Mouse (Mus musculus) brown adipose tissue, adult 24 weeks (tissue): ENCODE data around the gene Thtpa. TPM values are rescaled to one million over a fixed set of nuclear protein-coding genes. Genes with fewer than 3 reads are reported as not detected.

Experiments used
- H3K27ac ChIP-seq: fragments of 200-500 bp; replicated peaks from 2 replicates; pipeline ENCODE4 v1.5.1; 2012; ENCODE audit warnings: low read depth, mild to moderate bottlenecking, low read length
- H3K4me1 ChIP-seq: fragments of 200-500 bp; 2 replicates; pipeline ENCODE4 v1.6.1; 2012; ENCODE audit warnings: low read length, mixed read lengths; ENCODE audit not compliant: control insufficient read depth, insufficient read depth, insufficient read length
- H3K4me3 ChIP-seq: fragments of 200-500 bp; 2 replicates; pipeline ENCODE4 v1.5.1; 2012; ENCODE audit warnings: low read depth, mild to moderate bottlenecking, low read length, moderate library complexity; ENCODE audit not compliant: insufficient read depth
- polyA plus RNA-seq: library from polyadenylated mRNA; stranded (reverse); fragments of >200 nt; gene quantifications from 2 replicates; pipeline ENCODE4 v1.2.4, GENCODE M21; 2012; ENCODE audit not compliant: missing spikeins, insufficient read depth, insufficient read length

The Thtpa gene
- polyA plus RNA-seq, 1 experiment: 15.6 TPM

DNA sequence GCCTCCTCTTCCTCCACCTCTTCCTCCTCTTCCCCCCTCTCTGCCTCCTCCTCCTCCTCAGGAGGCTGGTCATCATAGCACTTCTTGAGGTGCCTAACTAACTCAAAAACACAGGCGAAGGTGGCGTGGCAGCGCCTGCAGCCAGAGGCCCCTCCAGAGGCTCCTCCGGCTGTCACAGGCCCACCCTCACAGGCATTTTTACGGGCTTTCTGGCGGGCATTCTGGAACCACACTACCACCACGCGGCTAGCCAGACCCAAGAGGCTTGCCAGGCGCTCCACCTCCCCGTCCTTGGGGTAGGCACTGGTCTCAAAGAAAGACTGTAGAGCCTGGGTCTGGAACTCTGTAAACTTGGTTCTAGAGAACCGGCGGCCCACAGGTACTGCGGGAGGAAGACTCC lies 29.2 kb upstream of the Thtpa start:
- no peak overlapping the region for H3K27ac ChIP-seq
- no peak overlapping the region for H3K4me3 ChIP-seq
- H3K4me1 ChIP-seq: no peaks in the 10 kb centered on the region

DNA sequence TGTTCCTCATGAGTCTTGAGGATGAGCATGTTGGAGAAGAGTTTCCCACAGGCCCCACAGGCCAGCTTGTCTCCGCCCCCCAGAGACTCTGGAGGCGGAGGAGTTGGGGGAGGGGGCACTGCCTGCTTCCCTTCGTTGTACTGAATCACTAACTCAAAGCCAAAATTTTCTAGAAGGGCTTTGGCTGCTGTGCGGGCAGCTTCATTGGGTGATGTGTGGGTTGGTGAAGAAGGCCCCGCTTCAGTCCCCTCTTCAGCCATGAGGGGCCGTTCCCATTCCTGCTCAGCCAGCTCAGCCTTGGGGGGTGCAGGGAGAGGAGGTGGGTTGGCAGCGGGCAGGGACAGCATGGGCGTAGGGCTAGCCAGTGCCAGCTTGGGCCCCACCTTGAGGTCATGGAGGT lies 28.5 kb upstream of the Thtpa start:
- no peak overlapping the region for H3K4me3 ChIP-seq
- no peaks in the 10 kb centered on the region for H3K4me1 ChIP-seq
- H3K27ac ChIP-seq: no peak overlapping the region

DNA sequence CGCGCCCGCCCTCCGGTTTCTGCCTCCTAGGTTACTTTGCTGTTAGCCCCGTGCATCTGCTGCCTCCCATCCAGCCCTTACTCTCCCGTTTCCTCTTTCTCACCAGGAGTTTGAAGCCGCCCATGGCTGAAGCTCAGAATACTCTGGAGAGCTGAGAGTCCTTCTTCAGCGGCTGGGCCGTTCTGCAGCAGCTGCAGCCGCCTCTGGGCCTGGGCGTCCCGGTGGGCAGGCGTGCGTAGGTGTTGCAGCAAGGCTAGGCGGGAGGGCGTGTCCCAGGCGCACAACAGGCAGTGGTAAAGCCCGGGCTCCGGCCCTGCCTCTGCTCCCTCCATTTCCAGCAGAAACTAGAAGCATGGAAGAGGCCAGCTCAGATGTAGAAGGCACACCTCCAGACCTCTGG lies 22.8 kb upstream of the Thtpa start:
- Histone ChIP-seq H3K27ac (no peak overlapping the region), H3K4me1 (no peaks in the 10 kb centered on the region), H3K4me3 (no peak overlapping the region)

DNA sequence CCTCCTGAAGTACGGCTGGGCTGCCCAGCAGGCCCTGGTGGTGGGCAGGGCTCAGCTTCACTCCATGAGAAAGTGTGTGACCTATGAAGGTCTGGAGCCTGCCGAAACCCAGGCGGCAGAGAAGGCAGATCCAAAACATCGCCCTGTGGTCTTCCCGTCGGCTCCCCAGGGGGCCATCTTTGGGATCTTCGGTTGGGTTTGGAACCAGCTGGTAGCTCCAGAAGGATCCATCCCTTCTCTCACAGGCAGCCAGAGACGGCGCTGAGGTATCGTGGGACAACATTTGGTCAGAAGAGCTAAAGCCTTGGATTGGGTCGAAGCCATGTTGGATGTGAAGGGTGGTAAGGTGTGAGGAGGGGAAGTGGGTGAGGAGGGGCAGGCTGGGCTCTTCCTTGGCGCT lies 20.2 kb upstream of the Thtpa start:
- Histone ChIP-seq H3K4me3 (no peak overlapping the region), H3K4me1 (no peaks in the 10 kb centered on the region), H3K27ac (no peak overlapping the region)

DNA sequence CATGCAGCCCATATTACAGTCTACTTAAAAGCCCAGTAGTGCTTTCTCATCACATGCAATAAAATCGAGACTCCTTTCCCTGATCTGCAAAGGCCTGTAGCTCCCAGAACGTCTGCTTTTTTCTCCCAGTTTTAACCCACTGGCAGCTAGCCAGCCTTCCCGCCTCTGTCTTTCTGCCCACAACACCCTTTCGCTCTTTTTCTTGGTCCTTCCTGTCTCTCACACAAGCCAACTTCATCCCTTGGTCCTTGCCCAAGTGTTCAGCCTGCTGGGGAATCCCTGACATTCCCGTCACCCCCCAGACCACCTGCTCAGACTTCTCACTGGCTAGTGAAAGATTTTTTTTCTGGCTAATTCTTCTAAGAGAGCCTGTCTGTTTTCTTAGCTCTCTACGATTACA lies 18.4 kb upstream of the Thtpa start:
- H3K4me3 ChIP-seq: no peak overlapping the region
- H3K4me1 ChIP-seq: no peaks in the 10 kb centered on the region
- H3K27ac ChIP-seq: no peak overlapping the region

DNA sequence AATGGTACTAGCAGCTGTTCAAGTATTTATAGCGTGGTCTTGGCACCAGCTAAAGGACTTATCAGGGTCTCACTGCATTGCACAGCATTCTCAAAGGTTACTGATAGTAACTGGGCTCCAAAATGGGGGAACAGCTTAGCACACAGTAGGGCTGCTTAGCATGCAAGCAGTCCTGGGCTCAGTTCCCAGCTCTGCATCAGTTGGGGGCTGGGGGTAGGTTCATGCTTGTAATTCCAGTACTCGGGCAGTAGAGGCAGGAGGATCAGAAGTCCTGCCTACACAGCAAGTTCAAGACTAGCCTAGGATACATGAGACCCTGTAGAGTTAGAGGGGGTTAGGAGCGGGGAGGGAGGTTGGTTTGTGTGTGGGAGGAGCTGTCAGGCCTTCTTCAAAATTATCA lies 17.6 kb upstream of the Thtpa start:
- Histone ChIP-seq H3K4me1 (no peaks in the 10 kb centered on the region), H3K27ac (no peak overlapping the region), H3K4me3 (no peak overlapping the region)

DNA sequence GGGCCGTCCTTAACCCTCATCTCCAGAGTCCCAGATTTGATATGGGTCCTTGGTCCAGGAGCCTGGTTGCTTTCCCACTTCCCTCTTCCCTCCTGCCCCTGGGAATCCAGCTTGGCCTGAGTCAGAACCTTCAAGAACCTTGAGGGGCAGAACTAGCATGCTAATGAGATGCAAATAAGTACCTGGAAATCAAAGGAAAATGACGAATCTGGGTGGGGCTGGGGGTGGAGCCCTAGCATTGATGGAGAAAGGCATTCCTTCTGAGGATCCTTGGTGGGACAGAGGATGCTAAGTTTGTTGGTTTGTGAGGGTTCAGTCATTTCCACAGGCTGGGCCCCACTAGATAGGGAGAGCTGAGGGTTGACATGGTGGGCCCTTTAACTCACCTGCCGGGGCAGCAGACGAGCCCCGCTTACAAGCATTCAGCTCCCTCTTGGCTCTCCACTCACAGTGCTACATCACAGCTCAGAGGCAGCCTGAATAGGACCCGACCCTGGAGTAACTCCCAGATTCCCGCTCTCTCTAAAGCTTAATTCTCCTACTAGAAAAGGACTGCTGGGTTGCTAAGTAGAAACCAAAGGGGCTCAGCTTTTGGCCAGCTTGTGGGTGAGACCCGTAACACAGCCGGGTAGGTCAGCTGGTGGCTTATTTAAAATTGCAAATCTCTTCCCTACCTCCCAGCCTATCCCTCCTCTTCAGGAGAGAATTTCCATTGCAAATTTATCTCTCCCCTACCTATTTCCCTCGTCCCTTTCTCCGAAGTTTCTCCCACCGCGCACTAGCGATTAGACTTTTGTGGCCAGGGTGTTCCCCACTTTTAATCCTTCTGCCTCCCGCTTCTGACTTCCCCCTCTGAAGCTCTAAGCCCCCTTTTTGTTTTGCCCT lies 16.9 kb upstream of the Thtpa start:
- no peak overlapping the region for H3K4me3 ChIP-seq
- no peaks in the 10 kb centered on the region for H3K4me1 ChIP-seq
- no peak overlapping the region for H3K27ac ChIP-seq

DNA sequence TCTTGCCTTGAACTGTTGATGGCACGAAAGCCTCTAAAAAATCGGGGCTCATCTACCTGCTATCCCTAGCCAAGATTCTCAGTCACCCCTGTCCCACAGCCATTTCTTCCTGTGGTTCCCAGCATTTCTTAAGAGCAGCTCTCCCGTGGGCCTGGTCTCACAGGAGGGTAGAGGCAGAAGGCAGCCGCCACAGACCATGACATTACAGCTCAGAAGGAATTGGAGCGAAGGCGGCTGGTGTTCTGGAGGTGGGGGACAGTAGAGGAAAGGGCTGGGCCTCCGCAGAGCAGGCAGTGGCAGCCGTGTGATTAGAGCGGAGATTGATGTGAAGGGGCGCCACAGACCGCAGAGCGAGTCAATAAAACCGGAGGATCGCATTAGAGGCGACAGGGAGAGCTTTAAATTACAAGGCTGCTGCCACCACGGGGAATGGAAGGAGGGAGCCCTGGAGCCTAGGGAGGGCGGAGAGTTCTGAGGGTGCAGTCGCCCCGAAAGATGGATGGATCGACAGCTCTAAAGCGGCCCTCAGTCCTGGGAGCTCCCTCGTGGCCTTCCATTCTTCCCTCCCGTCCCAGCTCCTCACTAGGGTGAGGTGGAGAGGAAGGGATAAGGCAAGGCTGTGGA lies 16.1 kb upstream of the Thtpa start:
- no peak overlapping the region for H3K27ac ChIP-seq
- H3K4me1 ChIP-seq: no peaks in the 10 kb centered on the region
- H3K4me3 ChIP-seq: peak overlapping the region; percentile 22

DNA sequence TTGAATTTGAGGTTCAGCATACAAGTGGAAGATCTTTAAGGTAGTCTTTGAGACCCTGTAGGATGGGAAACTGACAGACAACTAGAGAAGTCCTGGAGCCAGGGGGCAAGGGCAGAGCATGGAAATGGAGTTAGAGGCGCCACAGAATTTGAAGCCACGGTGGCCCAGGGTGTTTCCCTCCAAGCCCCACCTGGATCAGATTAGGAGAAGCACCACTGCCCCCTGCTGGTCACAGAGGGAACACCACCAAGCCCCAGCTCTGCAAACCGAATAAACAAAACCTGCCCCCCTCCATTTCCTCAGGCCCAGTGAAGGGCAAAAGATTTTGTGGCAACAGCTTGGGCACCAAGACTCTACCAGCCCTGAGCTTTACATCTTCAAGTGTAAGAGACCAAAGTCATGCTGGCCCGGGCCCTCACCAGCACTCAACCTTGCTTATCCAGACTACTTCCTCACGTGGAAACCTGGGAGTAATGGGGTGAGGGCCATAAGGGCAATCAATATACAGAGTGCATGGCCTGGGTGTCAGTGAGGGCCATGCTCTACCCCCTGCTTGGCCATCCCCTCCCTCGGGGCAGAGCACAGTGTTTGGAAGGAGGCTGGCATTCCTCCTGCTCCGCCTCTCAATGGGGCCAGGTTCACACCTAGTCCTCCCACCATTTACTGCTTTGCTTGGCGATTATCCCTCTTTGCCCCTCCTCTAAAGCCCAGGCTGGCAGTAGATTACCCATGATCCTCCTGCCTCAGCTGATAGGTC lies 15.2 kb upstream of the Thtpa start:
- Histone ChIP-seq H3K27ac (no peak overlapping the region), H3K4me1 (no peaks in the 10 kb centered on the region), H3K4me3 (no peak overlapping the region)

DNA sequence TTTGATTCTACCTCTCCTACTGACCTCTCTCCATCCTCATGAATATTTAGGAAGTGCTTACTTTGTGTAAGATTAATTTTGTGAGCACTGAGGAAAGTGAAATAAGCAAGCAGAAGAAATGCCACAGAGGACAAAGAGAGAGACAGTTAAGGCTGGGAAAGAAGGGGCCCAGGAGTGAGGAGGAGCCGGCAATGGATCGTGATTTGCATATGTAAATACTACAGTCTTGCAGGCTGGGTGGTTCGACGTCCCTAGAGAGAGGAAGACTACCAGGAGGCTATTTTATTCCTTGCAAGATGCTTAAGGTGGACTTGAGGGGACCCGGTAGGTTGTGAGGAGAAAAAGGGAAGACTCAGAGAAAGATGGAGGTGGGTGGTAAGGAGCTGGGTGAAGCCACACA lies 13.5 kb upstream of the Thtpa start:
- Histone ChIP-seq H3K27ac (no peak overlapping the region), H3K4me1 (peaks cover under 1% of the 10 kb centered on the region; the same call in 1 of the 2 replicates), H3K4me3 (no peak overlapping the region)

DNA sequence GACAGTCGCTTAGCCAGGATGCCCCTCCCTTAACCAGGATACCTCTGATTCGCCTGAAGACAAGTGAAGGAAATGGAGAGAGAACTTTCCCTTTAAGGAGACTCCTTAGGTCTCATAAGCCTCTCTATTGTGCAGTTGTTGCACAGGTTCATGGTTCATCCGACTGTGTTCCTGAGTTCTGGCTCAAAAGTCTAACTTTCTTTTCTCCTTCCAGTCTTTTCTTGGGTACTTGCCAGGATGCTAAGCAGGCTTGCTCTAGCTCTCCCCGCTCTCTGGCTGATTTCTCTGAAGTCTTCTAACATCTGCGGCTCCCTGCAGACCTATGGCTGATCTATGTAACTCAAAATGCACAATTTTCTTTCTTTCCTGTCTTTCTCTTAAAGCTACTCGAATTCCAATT lies 11.1 kb upstream of the Thtpa start:
- Histone ChIP-seq H3K4me1 (peaks cover 10% of the 10 kb centered on the region), H3K4me3 (no peak overlapping the region), H3K27ac (no peak overlapping the region)

DNA sequence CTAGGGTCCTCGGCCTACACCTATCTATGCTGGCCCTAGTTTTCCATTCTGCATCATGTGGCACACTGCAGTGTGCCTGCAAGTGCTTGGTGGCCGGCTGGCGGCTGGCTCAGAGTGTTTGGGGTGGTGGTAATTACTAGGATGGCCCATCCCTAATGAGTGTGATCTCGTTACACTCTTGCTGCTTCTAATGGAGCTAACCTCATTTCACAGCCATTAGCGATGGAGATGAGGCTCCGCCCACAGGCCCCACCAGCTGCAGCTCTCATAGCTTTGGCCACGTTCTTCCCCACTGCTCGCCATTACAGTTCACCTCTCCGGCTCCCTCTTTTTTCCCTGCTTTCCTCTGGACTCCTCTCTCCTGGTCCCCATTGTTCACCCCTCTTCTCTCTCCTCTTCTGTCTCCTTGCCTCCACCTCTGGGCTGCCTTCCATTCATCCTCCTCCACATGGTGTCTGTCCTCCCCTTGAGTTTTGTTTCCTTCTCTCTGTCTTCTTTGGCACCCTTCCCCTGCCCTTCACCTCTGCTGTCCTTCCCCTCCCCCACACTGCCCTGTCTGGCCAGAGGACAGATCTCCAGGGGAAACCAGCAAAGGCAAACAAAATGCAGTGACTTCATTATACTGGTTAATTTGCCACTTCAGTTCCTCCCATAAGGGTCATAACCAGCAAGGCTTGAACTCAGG lies 9.1 kb upstream of the Thtpa start:
- H3K4me3 ChIP-seq: no peak overlapping the region
- peaks cover 15% of the 10 kb centered on the region for H3K4me1 ChIP-seq
- 0 out of 2 replicates have a peak overlapping the region, but pooled peaks have one; percentile 17 for H3K27ac ChIP-seq

DNA sequence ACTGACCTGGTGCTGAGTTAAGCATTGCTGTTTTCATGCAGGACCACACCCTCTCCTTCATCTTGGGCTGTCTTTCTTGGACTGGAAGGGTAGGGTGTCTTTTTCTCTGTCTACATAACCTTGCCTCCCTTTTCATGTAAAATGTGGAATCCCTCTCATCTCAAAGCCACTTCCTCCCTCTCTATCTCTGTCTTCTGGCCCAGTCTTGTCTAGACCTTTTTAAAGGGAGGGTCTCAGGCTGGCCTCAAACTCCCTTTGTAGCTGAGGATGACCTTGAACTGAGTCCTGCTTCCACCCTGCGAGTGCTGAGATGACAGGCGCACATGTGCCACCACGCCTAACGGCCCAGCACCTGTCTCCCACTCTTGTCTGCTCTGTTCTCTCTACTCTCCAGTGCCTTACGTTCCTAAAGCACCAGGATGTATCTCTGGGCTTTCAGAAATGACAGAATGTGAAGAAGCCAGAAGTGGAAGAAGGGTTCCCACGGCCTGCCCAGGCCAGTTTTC lies 8.5 kb upstream of the Thtpa start:
- H3K4me1 ChIP-seq: peaks cover 15% of the 10 kb centered on the region
- no peak overlapping the region for H3K4me3 ChIP-seq
- 0 out of 2 replicates have a peak overlapping the region, but pooled peaks have one; percentile 17 for H3K27ac ChIP-seq

DNA sequence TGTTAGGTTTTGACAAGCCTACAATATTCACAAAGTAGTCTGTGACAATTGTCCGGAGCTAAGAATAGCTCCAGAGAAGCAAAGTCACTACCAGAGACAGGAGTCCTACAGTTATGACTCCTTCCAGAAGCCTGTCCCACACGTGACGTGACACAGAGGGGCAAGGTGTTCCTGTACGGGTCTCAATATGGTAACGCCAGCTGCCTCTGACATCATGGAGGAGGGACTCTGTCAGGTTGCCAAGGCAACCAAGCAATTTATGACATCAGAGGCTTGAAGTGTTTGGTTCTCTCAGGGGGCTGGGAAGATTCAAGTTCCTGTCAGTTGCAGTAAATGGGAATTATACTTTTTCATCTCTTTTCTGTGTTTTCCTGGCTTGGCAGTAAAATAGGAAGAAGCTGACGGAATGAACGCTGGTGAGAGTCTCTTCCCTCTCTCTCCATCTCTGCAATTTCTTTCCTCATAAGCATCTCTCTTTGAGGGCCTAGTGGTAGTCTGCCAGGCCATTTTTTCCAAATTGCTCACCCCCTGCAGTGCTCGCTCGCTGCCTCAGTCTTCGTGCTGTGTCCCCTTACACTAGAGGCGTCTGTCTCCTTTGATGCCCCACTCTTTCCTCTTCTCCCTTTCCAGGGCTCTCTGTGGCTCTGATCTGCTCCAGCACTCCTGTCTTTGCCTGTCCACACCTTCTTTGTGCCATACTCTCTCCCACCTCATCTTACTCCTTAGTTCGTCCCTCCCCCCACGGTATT lies 5.2 kb upstream of the Thtpa start:
- peaks cover 19% of the 10 kb centered on the region for H3K4me1 ChIP-seq
- no peak overlapping the region for H3K27ac ChIP-seq
- no peak overlapping the region for H3K4me3 ChIP-seq
